Mouse (Mus musculus) thymus, adult 2 months (tissue): ENCODE data around the gene Zfp791.
A peak's percentile ranks its signal among the peaks of the same experiment; 100 is the strongest.

Experiments
- CTCF ChIP-seq: fragments of 200-500 bp; IDR thresholded peaks from 2 replicates; pipeline ENCODE4 v1.5.1; 2012; ENCODE audit warnings: mild to moderate bottlenecking, control low read depth, low read length, moderate library complexity, borderline replicate concordance; ENCODE audit not compliant: control insufficient read depth, poor library complexity, insufficient read depth; ENCODE audit errors: extremely low read depth
- POLR2A ChIP-seq: fragments of 200-500 bp; IDR thresholded peaks from 2 replicates; pipeline ENCODE4 v1.6.1; 2012; ENCODE audit warnings: mild to moderate bottlenecking, low read length, control low read depth, moderate library complexity; ENCODE audit not compliant: control insufficient read depth, poor library complexity, insufficient read depth; ENCODE audit errors: extremely low read depth

GRCm38 (mm10) chr8:85071514-85072281, 51.2 kb downstream of the Zfp791 start, which contains the start of gene Dhps:
- TF ChIP-seq CTCF (0 out of 2 replicates have a peak, but pooled peaks have one; percentile 34), POLR2A (peak; percentile 94)
